Mouse (Mus musculus) midbrain, embryonic 12.5 days (tissue): ENCODE data around the gene AI661453. TPM values are rescaled to one million over a fixed set of nuclear protein-coding genes. Genes with fewer than 3 reads are reported as not detected.

Experiments
- ATAC-seq: fragments of 200-750 bp; cut with Nextera tagmentation; 2 replicates; pipeline ENCODE4 v1.8.0; 2017; ENCODE audit warnings: low read depth, moderate TSS enrichment, moderate library complexity; ENCODE audit not compliant: low FRiP score
- H3K27ac ChIP-seq: fragments of 300-500 bp; sonication (generic); replicated peaks from 2 replicates; pipeline ENCODE4 v1.5.1; 2016; ENCODE audit warnings: mild to moderate bottlenecking
- H3K27me3 ChIP-seq: fragments of 300-500 bp; sonication (generic); 2 replicates; pipeline ENCODE4 v1.6.1; 2016; ENCODE audit warnings: mild to moderate bottlenecking
- H3K36me3 ChIP-seq: fragments of 300-500 bp; sonication (generic); 2 replicates; pipeline ENCODE4 v1.6.1; 2016
- H3K4me1 ChIP-seq: fragments of 300-500 bp; sonication (generic); 2 replicates; pipeline ENCODE4 v1.6.1; 2016
- H3K4me2 ChIP-seq: fragments of 300-500 bp; sonication (generic); replicated peaks from 2 replicates; pipeline ENCODE4 v1.6.1; 2016; ENCODE audit warnings: mild to moderate bottlenecking, moderate library complexity
- H3K4me3 ChIP-seq: fragments of 300-500 bp; sonication (generic); 2 replicates; pipeline ENCODE4 v1.5.1; 2016; ENCODE audit warnings: mild to moderate bottlenecking
- H3K9ac ChIP-seq: fragments of 300-500 bp; sonication (generic); replicated peaks from 2 replicates; pipeline ENCODE4 v1.6.1; 2016; ENCODE audit warnings: mild to moderate bottlenecking, moderate library complexity
- H3K9me3 ChIP-seq: fragments of 300-500 bp; sonication (generic); 2 replicates; pipeline ENCODE4 v1.6.1; 2016; ENCODE audit warnings: mild to moderate bottlenecking
- WGBS: fragments of 180-500 bp; shearing (Covaris S2); methylation state at CpG from one replicate; pipeline ENCODE4 v1.1.7; 2016; 5-methylcytosine and 5-hydroxymethylcytosine counted together
- polyA plus RNA-seq: library from polyadenylated mRNA; unstranded; fragments of >200 nt; fragmentation: Nextera tagmentation; extraction: Ambion mirVana; gene quantifications from 2 replicates; pipeline ENCODE4 v1.2.1, GENCODE M21; 2016

The AI661453 gene
- polyA plus RNA-seq, 1 experiment from 2014 or later: 0.23 TPM

DNA sequence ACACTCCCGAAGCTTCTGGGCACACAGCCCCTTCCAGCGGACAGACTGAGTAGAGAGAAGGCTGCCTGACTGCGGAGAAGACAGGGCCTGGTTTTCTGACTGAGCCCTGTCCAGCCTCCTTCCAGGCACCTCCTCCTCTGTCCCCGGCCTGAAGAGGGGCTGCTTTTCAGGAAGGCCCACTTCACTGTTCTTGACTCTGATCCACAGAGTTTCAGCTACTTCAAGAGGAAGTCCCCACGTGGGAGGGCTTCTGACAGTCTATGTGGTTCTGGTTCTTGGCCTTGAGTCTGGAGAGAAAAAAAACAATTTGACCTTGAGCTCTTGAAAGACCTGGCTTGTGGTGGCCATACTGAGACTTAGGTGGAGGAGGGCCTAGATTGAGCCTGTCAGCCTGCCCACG, 7.7 kb downstream of the AI661453 start:
- Histone ChIP-seq H3K4me3 (no peak overlapping the region), H3K36me3 (no peaks in the 10 kb centered on the region), H3K9me3 (no peaks in the 10 kb centered on the region), H3K4me2 (no peak overlapping the region), H3K27ac (no peak overlapping the region), H3K27me3 (peaks cover 6% of the 10 kb centered on the region), H3K9ac (no peak overlapping the region), H3K4me1 (peaks cover 13% of the 10 kb centered on the region)
- ATAC-seq: no peak
- 79% methylated on average over 6 of the region's 6 CpGs for WGBS

DNA sequence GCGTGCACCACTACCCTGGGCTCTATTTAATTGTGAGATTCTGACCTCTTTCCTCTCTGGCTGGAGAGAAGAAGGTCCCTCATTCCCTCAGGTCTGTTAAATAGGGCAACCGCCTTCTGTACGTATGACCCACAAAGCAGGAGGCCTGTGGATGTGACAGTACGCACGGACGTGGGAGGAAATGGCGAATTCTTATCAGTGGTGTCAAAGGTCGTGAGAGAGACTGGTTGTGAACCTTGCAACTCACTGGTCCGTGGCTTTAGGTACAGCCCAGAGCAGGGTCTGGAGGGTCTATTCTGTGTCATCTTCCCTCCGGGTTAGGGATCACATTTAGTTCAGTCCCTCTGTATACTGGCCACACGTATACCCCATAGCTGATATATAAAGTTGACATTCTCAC, 9.1 kb downstream of the AI661453 start:
- Histone ChIP-seq H3K4me3 (no peak overlapping the region), H3K36me3 (no peaks in the 10 kb centered on the region), H3K27ac (no peak overlapping the region), H3K27me3 (no peaks in the 10 kb centered on the region), H3K4me1 (0 out of 2 replicates have a peak, but pooled peaks cover 7% of the 10 kb centered on the region), H3K9me3 (no peaks in the 10 kb centered on the region), H3K4me2 (no peak overlapping the region), H3K9ac (no peak overlapping the region)
- no peak for ATAC-seq
- WGBS: 75% methylated on average over 11 of the region's 11 CpGs

DNA sequence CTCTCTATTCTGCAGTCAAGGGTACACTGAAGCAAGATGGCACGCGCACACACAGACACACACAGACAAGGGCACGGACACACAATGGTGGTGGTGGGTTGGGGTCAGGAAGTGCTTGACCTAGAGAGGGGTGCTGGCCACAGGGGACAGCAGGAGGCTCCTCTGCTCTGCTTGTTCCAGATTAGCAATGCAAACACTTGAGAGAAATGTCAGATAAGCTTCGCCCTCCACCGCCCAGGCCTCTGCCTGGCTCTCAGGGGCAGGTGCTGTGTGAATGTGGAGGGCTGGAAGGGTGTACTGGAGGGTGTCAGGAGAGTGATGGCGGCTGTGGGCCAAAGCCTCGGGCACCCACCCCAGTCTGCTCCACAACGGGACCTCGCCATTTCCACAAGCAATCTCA, 9.6 kb downstream of the AI661453 start:
- Histone ChIP-seq H3K9ac (no peak overlapping the region), H3K9me3 (no peaks in the 10 kb centered on the region), H3K4me2 (no peak overlapping the region), H3K36me3 (no peaks in the 10 kb centered on the region), H3K27ac (no peak overlapping the region), H3K4me1 (0 out of 2 replicates have a peak, but pooled peaks cover 4% of the 10 kb centered on the region), H3K27me3 (no peaks in the 10 kb centered on the region), H3K4me3 (no peak overlapping the region)
- WGBS: 63% methylated on average over 9 of the region's 9 CpGs
- no peak for ATAC-seq

DNA sequence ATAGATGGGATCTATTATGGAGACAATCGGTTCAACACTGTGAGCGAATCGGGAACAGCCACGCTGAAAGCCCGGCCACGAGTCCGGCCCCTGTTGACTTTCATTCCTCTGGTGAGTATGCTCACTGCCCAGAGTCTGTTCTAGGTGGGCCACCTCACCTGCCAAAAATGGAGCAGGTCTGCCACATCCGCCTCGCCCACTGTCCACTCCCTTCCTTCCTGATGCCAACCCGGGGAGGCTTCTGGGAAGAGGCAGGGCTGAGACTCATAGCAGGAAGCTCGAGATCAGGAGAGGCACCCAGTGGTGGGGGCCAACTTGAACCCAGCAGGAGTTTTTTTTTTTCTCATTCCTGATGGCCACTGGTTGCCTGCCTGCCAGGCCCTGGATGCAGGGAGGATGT, 10.1 kb downstream of the AI661453 start:
- Histone ChIP-seq H3K4me2 (no peak overlapping the region), H3K4me3 (no peak overlapping the region), H3K9me3 (no peaks in the 10 kb centered on the region), H3K27me3 (no peaks in the 10 kb centered on the region), H3K36me3 (no peaks in the 10 kb centered on the region), H3K27ac (no peak overlapping the region), H3K4me1 (0 out of 2 replicates have a peak, but pooled peaks cover 3% of the 10 kb centered on the region), H3K9ac (no peak overlapping the region)
- ATAC-seq: no peak
- WGBS: 91% methylated on average over 11 of the region's 11 CpGs

DNA sequence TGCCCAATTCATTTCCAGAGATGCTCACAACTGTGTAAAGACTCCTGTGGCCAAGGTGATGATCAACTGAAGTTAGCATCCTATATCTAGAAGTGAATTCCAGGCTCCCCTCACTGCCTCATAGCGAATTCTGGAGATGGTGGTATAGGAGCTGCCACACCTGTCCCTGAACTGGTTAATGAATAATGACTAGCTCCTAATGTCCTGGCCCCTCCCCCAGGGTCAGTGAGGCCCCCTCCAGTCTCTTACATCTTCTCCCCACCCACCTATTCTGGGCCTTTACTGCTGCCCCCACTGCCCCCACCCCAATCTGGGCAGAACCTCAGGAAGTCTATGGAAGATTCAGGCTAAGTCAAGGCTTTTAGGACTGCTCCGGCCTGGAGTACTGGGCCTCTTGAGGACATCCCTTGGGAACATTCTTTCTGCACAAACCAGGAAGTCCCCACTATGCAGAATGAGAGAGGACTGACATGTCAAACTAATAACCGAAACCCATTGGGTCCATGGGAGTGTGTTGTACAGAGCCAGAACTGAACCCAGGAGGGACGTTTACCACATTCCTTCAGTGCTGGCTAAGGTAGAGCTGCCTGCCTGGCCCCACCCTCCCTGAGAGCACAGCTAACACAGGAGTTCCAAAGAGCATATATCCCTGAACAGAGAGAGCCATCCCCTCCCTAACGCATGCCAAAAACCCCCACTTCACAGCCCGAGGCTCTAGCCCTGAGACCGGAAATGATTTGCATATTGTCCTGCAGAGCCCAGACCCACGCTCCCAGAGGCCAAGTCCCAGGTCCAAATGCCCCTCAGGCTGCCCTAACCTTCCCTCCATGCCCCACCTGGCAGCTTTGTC, 12.3 kb downstream of the AI661453 start:
- Histone ChIP-seq H3K4me2 (no peak overlapping the region), H3K4me3 (no peak overlapping the region), H3K27ac (no peak overlapping the region), H3K27me3 (no peaks in the 10 kb centered on the region), H3K4me1 (no peaks in the 10 kb centered on the region), H3K9ac (no peak overlapping the region), H3K36me3 (no peaks in the 10 kb centered on the region), H3K9me3 (no peaks in the 10 kb centered on the region)
- WGBS: 52% methylated on average over 8 of the region's 8 CpGs
- no peak for ATAC-seq

DNA sequence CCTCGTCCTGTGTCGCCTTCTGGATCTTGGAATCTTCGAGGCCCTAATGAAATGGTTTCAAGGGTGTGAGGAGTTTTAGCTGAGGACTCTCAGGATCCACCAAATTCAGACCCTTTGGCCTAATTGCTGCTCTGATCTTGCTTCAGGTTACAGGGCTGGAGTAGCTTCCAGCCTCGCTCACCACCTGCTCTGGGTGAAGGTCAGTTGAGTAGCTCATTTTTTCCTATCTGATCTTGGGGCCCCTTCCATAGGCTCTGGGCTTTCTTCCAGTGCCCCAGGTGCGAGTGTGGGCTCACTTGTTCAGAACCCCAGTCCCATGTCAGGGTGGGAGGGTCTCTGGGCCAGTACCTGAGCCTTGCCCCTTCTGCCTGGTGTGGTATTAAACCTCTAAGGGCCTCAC, 13.0 kb downstream of the AI661453 start:
- Histone ChIP-seq H3K4me2 (no peak overlapping the region), H3K27ac (no peak overlapping the region), H3K4me1 (no peaks in the 10 kb centered on the region), H3K9ac (no peak overlapping the region), H3K27me3 (no peaks in the 10 kb centered on the region), H3K9me3 (no peaks in the 10 kb centered on the region), H3K36me3 (no peaks in the 10 kb centered on the region), H3K4me3 (no peak overlapping the region)
- ATAC-seq: no peak
- WGBS: 73% methylated on average over 5 of the region's 5 CpGs

DNA sequence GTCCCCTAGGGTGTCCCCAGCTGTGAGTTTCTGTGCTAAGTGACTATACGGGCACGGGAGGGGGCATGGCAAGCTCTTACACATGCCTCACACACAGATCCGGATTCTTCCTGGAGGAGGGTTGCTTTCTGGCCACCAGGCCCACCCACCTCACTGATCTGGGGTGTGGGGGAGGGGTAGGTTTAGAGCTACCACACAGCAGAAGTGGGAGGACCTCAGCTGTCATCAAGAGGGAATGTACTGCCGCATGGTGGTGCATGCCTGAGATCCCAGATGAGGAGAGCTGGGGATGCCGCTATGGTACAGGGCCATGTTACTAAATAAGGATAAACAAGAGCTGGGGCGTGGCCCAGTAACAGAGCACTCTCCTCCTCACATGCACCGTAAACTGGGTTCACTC, 13.8 kb downstream of the AI661453 start:
- Histone ChIP-seq H3K9ac (no peak overlapping the region), H3K4me1 (no peaks in the 10 kb centered on the region), H3K4me3 (no peak overlapping the region), H3K4me2 (no peak overlapping the region), H3K36me3 (no peaks in the 10 kb centered on the region), H3K27ac (no peak overlapping the region), H3K27me3 (no peaks in the 10 kb centered on the region), H3K9me3 (no peaks in the 10 kb centered on the region)
- ATAC-seq: no peak
- WGBS: 41% methylated on average over 7 of the region's 7 CpGs

DNA sequence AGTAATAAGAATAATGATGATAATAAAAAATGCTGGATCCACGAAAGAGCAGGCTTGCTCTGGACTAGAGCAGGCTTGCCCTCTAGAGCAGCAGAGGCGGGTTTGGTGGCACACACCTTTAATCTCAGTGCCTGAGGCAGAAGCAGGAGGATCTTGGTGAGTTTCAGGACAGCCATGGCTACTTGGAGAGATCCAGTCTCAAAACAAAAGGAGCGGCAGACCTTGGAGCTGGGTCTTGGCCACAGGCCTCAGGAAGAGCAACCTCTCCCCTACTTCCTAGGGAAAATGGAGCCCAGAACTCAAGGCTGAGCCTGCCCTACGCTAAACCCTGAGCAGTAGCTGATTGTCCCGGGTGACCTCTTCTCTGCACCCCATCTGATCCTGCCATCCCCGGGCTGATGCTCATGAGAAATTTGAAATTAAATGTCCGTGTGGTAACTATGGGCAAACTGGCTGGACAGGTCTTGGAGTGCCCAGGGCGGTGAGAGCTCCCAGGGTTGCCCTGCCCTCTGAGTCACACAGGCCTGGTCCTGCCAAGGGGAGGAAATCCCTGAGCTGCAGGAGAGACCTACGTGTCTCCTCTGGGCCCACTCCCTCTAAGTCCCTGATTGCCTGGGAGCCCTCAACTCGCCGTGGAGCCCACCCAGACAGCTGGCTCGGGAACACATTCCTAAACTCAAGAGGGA, 14.6 kb downstream of the AI661453 start:
- Histone ChIP-seq H3K27me3 (no peaks in the 10 kb centered on the region), H3K4me3 (no peak overlapping the region), H3K9ac (no peak overlapping the region), H3K27ac (no peak overlapping the region), H3K36me3 (no peaks in the 10 kb centered on the region), H3K4me1 (no peaks in the 10 kb centered on the region), H3K9me3 (no peaks in the 10 kb centered on the region), H3K4me2 (no peak overlapping the region)
- WGBS: 77% methylated on average over 12 of the region's 12 CpGs
- no peak for ATAC-seq

DNA sequence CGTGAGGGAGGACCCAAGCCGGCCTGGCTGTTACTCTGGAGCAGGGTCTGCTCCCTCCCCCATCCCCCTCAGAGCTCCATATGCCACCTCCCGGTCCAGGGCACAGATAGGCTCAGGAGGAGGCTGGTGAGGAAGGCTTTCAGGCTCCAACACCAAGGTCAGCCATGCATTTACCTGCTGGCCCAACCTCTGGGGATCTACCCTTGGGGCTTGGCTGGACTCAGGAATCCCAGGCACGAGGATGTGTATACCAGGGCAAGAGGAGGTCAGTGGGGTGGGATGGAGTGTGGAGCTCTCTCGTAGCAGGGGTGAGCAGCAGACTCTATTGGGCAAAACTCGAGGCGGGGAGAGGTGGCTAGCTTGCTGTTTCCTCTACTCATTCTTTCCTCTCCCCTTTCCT, 16.5 kb downstream of the AI661453 start:
- H3K27me3 ChIP-seq: no peaks in the 10 kb centered on the region
- H3K4me3 ChIP-seq: no peak overlapping the region
- ATAC-seq: no peak
- no peak overlapping the region for H3K4me2 ChIP-seq
- no peaks in the 10 kb centered on the region for H3K36me3 ChIP-seq
- 57% methylated on average over 7 of the region's 7 CpGs for WGBS
- no peak overlapping the region for H3K9ac ChIP-seq
- H3K9me3 ChIP-seq: no peaks in the 10 kb centered on the region
- H3K4me1 ChIP-seq: no peaks in the 10 kb centered on the region
- no peak overlapping the region for H3K27ac ChIP-seq

DNA sequence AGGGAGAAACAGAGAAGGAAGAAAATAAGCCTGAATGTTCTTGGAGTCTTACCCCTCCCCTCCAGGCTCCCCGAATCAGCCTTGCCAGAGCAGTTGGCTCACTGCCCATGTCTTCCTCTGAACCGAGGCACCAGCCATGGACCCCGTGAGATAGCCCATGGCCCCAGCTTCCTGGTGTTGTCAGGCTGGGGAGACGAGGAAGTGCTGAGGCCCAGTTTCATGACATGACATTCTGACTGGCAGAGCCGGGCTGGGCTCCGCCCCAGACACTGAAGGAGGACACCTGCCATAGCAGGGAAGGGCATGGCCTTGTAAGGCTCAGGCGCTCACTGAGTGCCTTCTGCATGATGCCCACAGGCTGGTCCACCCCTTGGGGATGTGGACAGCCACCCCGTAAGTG, 18.3 kb downstream of the AI661453 start:
- 76% methylated on average over 8 of the region's 8 CpGs for WGBS

DNA sequence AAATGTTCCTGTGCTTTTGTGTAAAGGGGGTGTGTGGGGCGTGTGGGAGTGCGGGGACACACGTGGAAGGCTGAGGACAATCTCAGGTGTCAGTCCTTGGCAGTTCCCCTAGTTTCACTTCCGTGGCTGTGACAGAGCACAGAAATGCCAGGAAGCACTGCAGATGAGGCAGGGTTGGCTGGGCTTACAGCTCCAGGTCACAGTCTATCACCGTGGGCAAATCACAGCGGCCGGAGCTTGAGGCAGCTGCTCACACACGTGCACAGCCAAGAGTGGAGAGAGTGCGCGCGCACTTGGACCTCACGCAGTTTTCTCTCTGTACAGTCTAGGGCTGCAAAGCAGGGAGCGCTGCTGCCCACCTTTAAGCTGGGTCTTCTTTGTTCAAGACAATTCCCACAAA, 21.9 kb downstream of the AI661453 start:
- Histone ChIP-seq H3K9ac (no peak overlapping the region), H3K27ac (no peak overlapping the region), H3K4me1 (no peaks in the 10 kb centered on the region), H3K27me3 (peaks cover 5% of the 10 kb centered on the region), H3K36me3 (no peaks in the 10 kb centered on the region), H3K4me2 (no peak overlapping the region), H3K4me3 (no peak overlapping the region), H3K9me3 (no peaks in the 10 kb centered on the region)
- ATAC-seq: no peak
- WGBS: 83% methylated on average over 13 of the region's 13 CpGs

More for the DNA sequence above, 18.3 kb downstream of the AI661453 start:
- no peaks in the 10 kb centered on the region for H3K36me3 ChIP-seq
- no peak for ATAC-seq
- H3K4me1 ChIP-seq: no peaks in the 10 kb centered on the region
- no peak overlapping the region for H3K9ac ChIP-seq
- no peaks in the 10 kb centered on the region for H3K27me3 ChIP-seq
- H3K27ac ChIP-seq: no peak overlapping the region
- H3K9me3 ChIP-seq: no peaks in the 10 kb centered on the region
- no peak overlapping the region for H3K4me3 ChIP-seq
- H3K4me2 ChIP-seq: no peak overlapping the region

DNA sequence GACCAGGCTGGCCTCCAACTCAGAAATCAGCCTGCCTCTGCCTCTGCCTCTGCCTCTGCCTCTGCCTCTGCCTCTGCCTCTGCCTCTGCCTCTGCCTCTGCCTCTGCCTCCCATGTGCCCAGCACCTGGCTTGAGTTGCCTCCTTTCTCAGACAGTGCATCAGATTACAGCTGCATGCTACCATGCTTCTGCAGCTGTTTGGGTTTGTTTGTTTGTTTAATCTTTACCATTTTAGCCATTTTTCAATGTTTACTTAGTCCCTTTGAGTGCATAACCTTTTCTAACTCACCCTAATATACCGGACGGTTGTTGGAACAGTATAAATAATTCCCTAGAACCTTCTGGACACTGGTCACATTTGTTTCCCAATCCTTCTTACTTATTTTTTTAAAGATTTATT, 22.5 kb downstream of the AI661453 start:
- ATAC-seq: no peak
- 93% methylated on average over 2 of the region's 2 CpGs for WGBS
- Histone ChIP-seq H3K27me3 (peaks cover 10% of the 10 kb centered on the region), H3K4me2 (no peak overlapping the region), H3K9ac (no peak overlapping the region), H3K9me3 (no peaks in the 10 kb centered on the region), H3K27ac (no peak overlapping the region), H3K4me1 (no peaks in the 10 kb centered on the region), H3K4me3 (no peak overlapping the region), H3K36me3 (no peaks in the 10 kb centered on the region)
